9 mouse cellular contexts compared by ENCODE assay signal in the genomic region with DNA sequence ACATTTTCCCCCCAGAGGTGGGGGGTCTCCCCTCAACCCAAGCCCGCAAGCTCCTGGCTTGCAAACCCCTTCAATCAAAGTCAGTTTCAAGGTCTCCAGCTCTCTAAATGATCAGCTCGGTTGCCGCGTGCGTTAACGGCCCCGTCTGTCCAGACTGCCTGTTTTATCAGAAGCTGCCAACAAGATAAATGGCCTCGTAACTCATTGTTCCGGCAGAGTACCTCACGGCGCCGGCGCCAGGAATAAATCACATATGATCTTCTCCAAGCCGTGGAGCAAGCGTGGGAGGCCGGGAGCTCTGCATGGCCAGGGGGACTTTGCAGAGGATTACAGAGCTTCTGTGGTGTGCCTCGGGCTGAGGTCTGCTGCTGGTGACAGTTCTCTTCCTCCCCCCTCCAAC.
DNase-seq lines count a peak whose midpoint lies in the region; ATAC-seq and TF ChIP-seq lines count a peak whose summit lies in the region.
"Had no signal": no experiment of that assay in that cellular context is flagged by ENCODE, and none has a peak within 500 bp of the region (broad histone marks: within the 10 kb centered on the region; RNA-seq: fewer than 3 reads in every experiment).

No protein-coding gene starts in this region.

- H3K4me2 ChIP-seq in kidney, embryonic 16.5 days (replicated peaks; ENCODE audit: low read depth, low read length): 0 out of 2 replicates have a peak overlapping the region, but pooled peaks have one; percentile 7
- no peak overlapping the region for H3K4me2 ChIP-seq in midbrain, postnatal 0 days (ENCODE audit: low read depth, low read length, poor library complexity, severe bottlenecking)

- H3K27me3 ChIP-seq in kidney, embryonic 16.5 days (ENCODE audit: insufficient read depth, low read length): no peaks in the 10 kb centered on the region
- no peaks in the 10 kb centered on the region for H3K27me3 ChIP-seq in midbrain, postnatal 0 days (ENCODE audit: insufficient read depth, low read length)

- peaks cover 26% of the 10 kb centered on the region for H3K4me1 ChIP-seq in kidney, embryonic 16.5 days (ENCODE audit: insufficient read depth, low read length)
- peaks cover 7% of the 10 kb centered on the region; the same call in 1 of the 2 replicates for H3K4me1 ChIP-seq in midbrain, postnatal 0 days (ENCODE audit: insufficient read depth, low read length)

- H3K27ac ChIP-seq in kidney, embryonic 16.5 days (ENCODE audit: low read length): peak overlapping the region; percentile 16; the same call in 1 of the 2 replicates
- H3K27ac ChIP-seq in midbrain, postnatal 0 days (ENCODE audit: low read depth, low read length): peak overlapping the region; percentile 59

- peaks cover 3% of the 10 kb centered on the region; the same call in 1 of the 2 replicates for H3K9me3 ChIP-seq in kidney, embryonic 16.5 days (ENCODE audit: low read length)
- H3K9me3 ChIP-seq in midbrain, postnatal 0 days (ENCODE audit: low read length): no peaks in the 10 kb centered on the region
- H3K9me3 ChIP-seq: G1E had no signal

- no peak overlapping the region for H3K9ac ChIP-seq in kidney, embryonic 16.5 days (replicated peaks; ENCODE audit: low read length)
- 0 out of 2 replicates have a peak overlapping the region, but pooled peaks have one; percentile 19 for H3K9ac ChIP-seq in midbrain, postnatal 0 days (replicated peaks; ENCODE audit: low read length, poor library complexity, severe bottlenecking)

- no peaks in the 10 kb centered on the region for H3K36me3 ChIP-seq in kidney, embryonic 16.5 days (ENCODE audit: insufficient read depth, low read length)
- H3K36me3 ChIP-seq in midbrain, postnatal 0 days (ENCODE audit: insufficient read depth, low read length): no peaks in the 10 kb centered on the region
- H3K36me3 ChIP-seq: G1E had no signal

- no peak for DNase-seq in kidney, adult 8-10 months
- DNase-seq in adrenal gland, postnatal 36 days: peak; percentile 83 to 85
- peak; percentile 55 for DNase-seq in heart, postnatal 4 days
- peak; percentile 81 for DNase-seq in midbrain, postnatal 0 days (ENCODE audit: low spot score)
- no peak for DNase-seq in gastrocnemius, adult 8-10 months (ENCODE audit: low spot score in 2 of 2)
- DNase-seq in frontal cortex, adult 2 months (ENCODE audit: extremely low spot score in 1 of 2, low spot score in 1 of 2): no peak
- DNase-seq in layer of hippocampus, adult 8-10 months (ENCODE audit: low spot score in 2 of 2): no peak

- ATAC-seq in kidney, embryonic 16.5 days (ENCODE audit: low FRiP score, low TSS enrichment): peak; percentile 58
- ATAC-seq in midbrain, postnatal 0 days (ENCODE audit: low FRiP score): no peak

- no peak overlapping the region for H3K4me3 ChIP-seq in kidney, embryonic 16.5 days (ENCODE audit: low read length)
- H3K4me3 ChIP-seq in midbrain, postnatal 0 days (ENCODE audit: low read depth, low read length): no peak overlapping the region

- TF ChIP-seq CTCF in midbrain, postnatal 0 days (IDR thresholded peaks at IDR 0.05): no peak

- 2% methylated on average over 17 of the region's 17 CpGs for WGBS in kidney, embryonic 16.5 days
- 19% methylated on average over 17 of the region's 17 CpGs for WGBS in midbrain, postnatal 0 days

Comparison
In these comparisons a context has a peak if more than half of its experiments do, and no peak if none do; other contexts are left out.
1. DNase-seq: peak in adrenal gland, postnatal 36 days (2 of 2), heart, postnatal 4 days (single experiment) and midbrain, postnatal 0 days (single experiment); none in kidney, adult 8-10 months (0 of 2), gastrocnemius, adult 8-10 months (0 of 2), frontal cortex, adult 2 months (0 of 2) and layer of hippocampus, adult 8-10 months (0 of 2).